Mouse (Mus musculus) lung, adult 2 months (tissue): ENCODE results near the gene St6galnac6.

ENCODE experiments used
- CTCF ChIP-seq: fragments of 200-500 bp; IDR thresholded peaks from 2 replicates; pipeline ENCODE4 v1.5.1; 2011; ENCODE audit warnings: mild to moderate bottlenecking, low read length, control low read depth; ENCODE audit not compliant: insufficient read depth
- POLR2A ChIP-seq: fragments of 200-500 bp; IDR thresholded peaks from 2 replicates; pipeline ENCODE4 v1.6.1; 2011; ENCODE audit warnings: low read depth, mild to moderate bottlenecking, control low read depth, low read length, borderline replicate concordance; ENCODE audit errors: extremely low read depth

DNA sequence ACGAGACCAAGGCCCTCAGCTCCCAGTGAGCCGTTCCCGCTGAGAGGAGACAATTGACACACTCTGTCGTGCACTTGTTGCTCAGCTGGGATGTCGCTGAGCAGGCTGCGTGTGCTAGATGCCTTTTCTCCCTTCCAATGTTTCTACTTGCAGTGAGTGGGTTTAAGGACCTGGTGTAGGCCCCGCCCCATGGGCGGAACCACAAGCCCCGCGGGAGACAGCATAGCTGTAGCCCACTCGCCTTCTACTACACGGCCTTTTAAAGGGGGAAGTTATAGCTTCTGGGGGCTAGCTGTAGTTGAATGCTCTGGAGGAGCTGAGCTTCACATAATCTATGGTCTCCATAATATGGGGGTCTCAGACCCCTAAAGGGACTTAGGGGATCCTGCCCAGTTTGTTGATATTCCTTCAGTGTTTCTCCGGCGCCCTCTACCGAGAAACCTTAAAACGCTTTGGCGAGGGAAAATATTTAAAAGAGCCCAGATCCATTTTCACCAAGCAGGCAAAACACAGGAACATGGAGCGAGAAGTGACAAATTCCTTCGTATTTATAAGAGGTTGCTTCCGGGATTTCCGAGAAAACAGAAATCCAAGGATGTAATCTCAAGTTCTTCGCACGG is 11.2 kb downstream of the St6galnac6 start:
- no peak for TF ChIP-seq CTCF
- peak; percentile 26; the same call in 1 of the 2 replicates for TF ChIP-seq POLR2A
